Mouse (Mus musculus) testis, adult 2 months (tissue): ENCODE measurements around the gene Cntd1.

Experiments used
- CTCF ChIP-seq: fragments of 200-500 bp; IDR thresholded peaks from 2 replicates; pipeline ENCODE4 v1.5.1; 2012; ENCODE audit warnings: low read depth, mild to moderate bottlenecking, inconsistent platforms, low read length, moderate library complexity; ENCODE audit not compliant: control insufficient read depth, insufficient read depth, insufficient replicate concordance
- POLR2A ChIP-seq: fragments of 200-500 bp; IDR thresholded peaks from 2 replicates; pipeline ENCODE4 v1.6.1; 2012; ENCODE audit warnings: low read depth, mild to moderate bottlenecking, inconsistent platforms, low read length, moderate library complexity; ENCODE audit not compliant: control insufficient read depth

GRCm38 (mm10) chr11:101312150-101312549 lies 33.3 kb downstream of the Cntd1 start:
- TF ChIP-seq POLR2A (no peak), CTCF (no peak)
